Mouse (Mus musculus) MEL (cell line): ENCODE data around the gene Zkscan3. TPM values are rescaled to one million over a fixed set of nuclear protein-coding genes. Genes with fewer than 3 reads are reported as not detected.

Experiments used
- DNase-seq: peaks from one replicate; pipeline ENCODE4 v3.0.0; 2011; ENCODE audit warnings: low read depth, low spot score
- H3K27ac ChIP-seq: 2 replicates; pipeline ENCODE4 v1.5.1; 2012; ENCODE audit warnings: low read depth, mild to moderate bottlenecking, control low read depth, low read length, moderate library complexity; ENCODE audit not compliant: control insufficient read depth
- H3K27me3 ChIP-seq, 2 experiments: fragments of 150-350 bp in 1 of 2; sonication (generic) in 1 of 2; 2 replicates each; pipeline ENCODE4 v1.6.1; 2012; ENCODE audit warnings: low read length in 2 of 2, mild to moderate bottlenecking in 2 of 2, improper control_type of control experiment in 1 of 2, moderate library complexity in 1 of 2; ENCODE audit not compliant: insufficient read depth in 2 of 2, control insufficient read depth in 1 of 2
- H3K36me3 ChIP-seq, 2 experiments: 2 replicates each; pipeline ENCODE4 v1.6.1; 2012 to 2014; ENCODE audit warnings: low read length in 2 of 2, improper control_type of control experiment in 1 of 2, inconsistent platforms in 1 of 2, mild to moderate bottlenecking in 1 of 2; ENCODE audit not compliant: insufficient read depth in 2 of 2, control insufficient read depth in 1 of 2
- H3K4me1 ChIP-seq, 2 experiments: fragments of 150-350 bp in 1 of 2; sonication (generic) in 1 of 2; 2 replicates each; pipeline ENCODE4 v1.6.1; 2012; ENCODE audit warnings: low read length in 2 of 2, improper control_type of control experiment in 1 of 2, mild to moderate bottlenecking in 1 of 2; ENCODE audit not compliant: insufficient read depth in 2 of 2, control insufficient read depth in 1 of 2
- H3K4me3 ChIP-seq, 2 experiments: fragments of 150-350 bp in 1 of 2; sonication (generic) in 1 of 2; 2 replicates each; pipeline ENCODE4 v1.5.1; 2012; ENCODE audit warnings: low read depth in 2 of 2, low read length in 2 of 2, mild to moderate bottlenecking in 2 of 2, moderate library complexity in 2 of 2, control low read depth in 1 of 2, improper control_type of control experiment in 1 of 2; ENCODE audit not compliant: control insufficient read depth in 1 of 2, insufficient read depth in 1 of 2
- H3K79me2 ChIP-seq: 2 replicates; pipeline ENCODE4 v1.6.1; 2012; ENCODE audit warnings: mild to moderate bottlenecking, low read length, moderate library complexity; ENCODE audit not compliant: control insufficient read depth, poor library complexity, insufficient read depth
- H3K9ac ChIP-seq: 2 replicates; pipeline ENCODE4 v1.6.1; 2012; ENCODE audit warnings: low read depth, mild to moderate bottlenecking, control low read depth, low read length, moderate library complexity; ENCODE audit not compliant: control insufficient read depth, poor library complexity, severe bottlenecking
- H3K9me3 ChIP-seq: fragments of 150-350 bp; sonication (generic); replicated peaks from 2 replicates; pipeline ENCODE4 v1.6.1; 2012; ENCODE audit warnings: mild to moderate bottlenecking, low read length, improper control_type of control experiment, moderate library complexity; ENCODE audit not compliant: insufficient read depth
- BHLHE40 ChIP-seq: IDR thresholded peaks from 2 replicates; pipeline ENCODE4 v1.6.1; 2012; ENCODE audit warnings: low read depth, mild to moderate bottlenecking, inconsistent platforms, low read length, improper control_type of control experiment, borderline replicate concordance
- CHD1 ChIP-seq: IDR thresholded peaks from 2 replicates; pipeline ENCODE4 v1.6.1; 2012; ENCODE audit warnings: low read depth, mild to moderate bottlenecking, inconsistent platforms, low read length, improper control_type of control experiment
- CHD2 ChIP-seq: IDR thresholded peaks from 2 replicates; pipeline ENCODE4 v1.6.1; 2011; ENCODE audit warnings: low read length, improper control_type of control experiment
- CTCF ChIP-seq, 3 experiments: IDR thresholded peaks in 2 of 3; conservative IDR thresholded peaks in 1 of 3; 2 replicates each; pipeline ENCODE4 v1.5.1; 2011 to 2012; ENCODE audit warnings: low read length in 3 of 3, low read depth in 2 of 3, mild to moderate bottlenecking in 2 of 3, improper control_type of control experiment in 1 of 3, inconsistent platforms in 1 of 3, mixed read lengths in 1 of 3, moderate library complexity in 1 of 3; ENCODE audit not compliant: control insufficient read depth in 1 of 3, insufficient read depth in 1 of 3, poor library complexity in 1 of 3, severe bottlenecking in 1 of 3
- E2F4 ChIP-seq: IDR thresholded peaks from 2 replicates; pipeline ENCODE4 v1.6.1; 2011; ENCODE audit warnings: low read depth, low read length, improper control_type of control experiment, borderline replicate concordance
- ELF1 ChIP-seq: IDR thresholded peaks from 2 replicates; pipeline ENCODE4 v1.6.1; 2014; ENCODE audit warnings: low read depth, mild to moderate bottlenecking, inconsistent platforms, low read length, improper control_type of control experiment, moderate library complexity
- EP300 ChIP-seq, 2 experiments: IDR thresholded peaks; 2 replicates each; pipeline ENCODE4 v1.6.1; 2011; ENCODE audit warnings: improper control_type of control experiment in 2 of 2, low read length in 2 of 2, low read depth in 1 of 2, mild to moderate bottlenecking in 1 of 2
- GATA1 ChIP-seq: IDR thresholded peaks from 2 replicates; pipeline ENCODE4 v1.6.1; 2011; ENCODE audit warnings: low read depth, low read length, improper control_type of control experiment
- HCFC1 ChIP-seq: IDR thresholded peaks from 2 replicates; pipeline ENCODE4 v1.6.1; 2012; ENCODE audit warnings: low read depth, mild to moderate bottlenecking, inconsistent platforms, low read length, improper control_type of control experiment, moderate library complexity
- JUND ChIP-seq: IDR thresholded peaks from 2 replicates; pipeline ENCODE4 v1.6.1; 2011; ENCODE audit warnings: low read depth, mild to moderate bottlenecking, improper control_type of control experiment, low read length
- KAT2A ChIP-seq: conservative IDR thresholded peaks from 2 replicates; pipeline ENCODE4 v1.6.1; 2012; ENCODE audit warnings: low read depth, low read length, improper control_type of control experiment, inconsistent platforms
- MAFK ChIP-seq: IDR thresholded peaks from 2 replicates; pipeline ENCODE4 v1.6.1; 2011; ENCODE audit warnings: low read depth, mild to moderate bottlenecking, low read length, improper control_type of control experiment, borderline replicate concordance
- MAX ChIP-seq: IDR thresholded peaks from 2 replicates; pipeline ENCODE4 v1.6.1; 2011; ENCODE audit warnings: low read length, improper control_type of control experiment
- MAZ ChIP-seq: IDR thresholded peaks from 2 replicates; pipeline ENCODE4 v1.6.1; 2012; ENCODE audit warnings: low read depth, mild to moderate bottlenecking, inconsistent platforms, low read length, improper control_type of control experiment
- MEF2A ChIP-seq: IDR thresholded peaks from 2 replicates; pipeline ENCODE4 v1.6.1; 2014; ENCODE audit warnings: low read depth, mild to moderate bottlenecking, inconsistent platforms, low read length, improper control_type of control experiment; ENCODE audit not compliant: poor library complexity, insufficient replicate concordance, severe bottlenecking; ENCODE audit errors: extremely low read depth
- MXI1 ChIP-seq: IDR thresholded peaks from 2 replicates; pipeline ENCODE4 v1.6.1; 2011; ENCODE audit warnings: mild to moderate bottlenecking, low read depth, low read length, improper control_type of control experiment
- MYB ChIP-seq: IDR thresholded peaks from 2 replicates; pipeline ENCODE4 v1.6.1; 2011; ENCODE audit warnings: mild to moderate bottlenecking, low read depth, low read length, improper control_type of control experiment
- MYC ChIP-seq: IDR thresholded peaks from 2 replicates; pipeline ENCODE4 v1.6.1; 2011; ENCODE audit warnings: low read depth, mild to moderate bottlenecking, low read length, improper control_type of control experiment, moderate library complexity
- NELFE ChIP-seq: IDR thresholded peaks from 2 replicates; pipeline ENCODE4 v1.6.1; 2011; ENCODE audit warnings: low read depth, low read length, improper control_type of control experiment
- NRF1 ChIP-seq: IDR thresholded peaks from 2 replicates; pipeline ENCODE4 v1.6.1; 2014; ENCODE audit warnings: low read depth, mild to moderate bottlenecking, inconsistent platforms, low read length, improper control_type of control experiment, moderate library complexity; ENCODE audit not compliant: poor library complexity, insufficient read depth, severe bottlenecking
- POLR2A ChIP-seq, 2 experiments: IDR thresholded peaks; 2 replicates each; pipeline ENCODE4 v1.6.1; 2011 to 2012; ENCODE audit warnings: low read length in 2 of 2, mild to moderate bottlenecking in 2 of 2, control low read depth in 1 of 2, improper control_type of control experiment in 1 of 2, low read depth in 1 of 2, moderate library complexity in 1 of 2; ENCODE audit not compliant: control insufficient read depth in 1 of 2, insufficient read depth in 1 of 2, poor library complexity in 1 of 2
- POLR2AphosphoS2 ChIP-seq: IDR thresholded peaks from 2 replicates; pipeline ENCODE4 v1.6.1; 2011; ENCODE audit warnings: low read length, improper control_type of control experiment
- RAD21 ChIP-seq: IDR thresholded peaks from 2 replicates; pipeline ENCODE4 v1.6.1; 2011; ENCODE audit warnings: mild to moderate bottlenecking, low read depth, low read length, improper control_type of control experiment
- RCOR1 ChIP-seq: IDR thresholded peaks from 2 replicates; pipeline ENCODE4 v1.6.1; 2012; ENCODE audit warnings: low read depth, mild to moderate bottlenecking, inconsistent platforms, low read length, improper control_type of control experiment
- SIN3A ChIP-seq: IDR thresholded peaks from 2 replicates; pipeline ENCODE4 v1.6.1; 2012; ENCODE audit warnings: low read length, improper control_type of control experiment, inconsistent platforms
- SMC3 ChIP-seq: IDR thresholded peaks from 2 replicates; pipeline ENCODE4 v1.6.1; 2011; ENCODE audit warnings: low read depth, low read length, improper control_type of control experiment
- TAL1 ChIP-seq: IDR thresholded peaks from 2 replicates; pipeline ENCODE4 v1.6.1; 2012; ENCODE audit warnings: mild to moderate bottlenecking, inconsistent platforms, low read length, moderate library complexity, mixed read lengths
- TBP ChIP-seq: IDR thresholded peaks from 2 replicates; pipeline ENCODE4 v1.8.0; 2011; ENCODE audit warnings: low read depth, low read length, improper control_type of control experiment
- TCF12 ChIP-seq: IDR thresholded peaks from 2 replicates; pipeline ENCODE4 v1.6.1; 2014; ENCODE audit warnings: low read depth, mild to moderate bottlenecking, inconsistent platforms, low read length, improper control_type of control experiment, moderate library complexity
- UBTF ChIP-seq: IDR thresholded peaks from 2 replicates; pipeline ENCODE4 v1.6.1; 2012; ENCODE audit warnings: low read depth, mild to moderate bottlenecking, inconsistent platforms, low read length, improper control_type of control experiment, moderate library complexity, borderline replicate concordance; ENCODE audit not compliant: insufficient read depth
- USF1 ChIP-seq: IDR thresholded peaks from 2 replicates; pipeline ENCODE4 v1.6.1; 2014; ENCODE audit warnings: low read depth, mild to moderate bottlenecking, inconsistent platforms, low read length, improper control_type of control experiment, moderate library complexity
- USF2 ChIP-seq, 2 experiments: IDR thresholded peaks; 2 replicates each; pipeline ENCODE4 v1.6.1; 2011 to 2012; ENCODE audit warnings: improper control_type of control experiment in 2 of 2, low read length in 2 of 2, borderline replicate concordance in 1 of 2, inconsistent platforms in 1 of 2, low read depth in 1 of 2, mild to moderate bottlenecking in 1 of 2; ENCODE audit not compliant: insufficient read depth in 1 of 2
- ZC3H11A ChIP-seq: IDR thresholded peaks from 2 replicates; pipeline ENCODE4 v1.6.1; 2012; ENCODE audit warnings: low read depth, mild to moderate bottlenecking, inconsistent platforms, low read length, improper control_type of control experiment
- ZKSCAN1 ChIP-seq: IDR thresholded peaks from 2 replicates; pipeline ENCODE4 v1.6.1; 2012; ENCODE audit warnings: low read depth, mild to moderate bottlenecking, inconsistent platforms, low read length, improper control_type of control experiment, moderate library complexity
- ZMIZ1 ChIP-seq: IDR thresholded peaks from 2 replicates; pipeline ENCODE4 v1.6.1; 2012; ENCODE audit warnings: low read depth, mild to moderate bottlenecking, inconsistent platforms, low read length, improper control_type of control experiment, moderate library complexity
- ZNF384 ChIP-seq: IDR thresholded peaks from 2 replicates; pipeline ENCODE4 v1.6.1; 2012; ENCODE audit warnings: low read depth, mild to moderate bottlenecking, inconsistent platforms, low read length, improper control_type of control experiment
- polyA plus RNA-seq, 2 experiments: library from polyadenylated mRNA; stranded (reverse) in 1 of 2; unstranded in 1 of 2; fragments of >175 nt in 1 of 2; fragments of >200 nt in 1 of 2; gene quantifications; 2 replicates each; pipeline versions ENCODE4 v1.2.1 to v1.2.4; 2012; ENCODE audit warnings: low replicate concordance in 2 of 2, low read depth in 1 of 2; ENCODE audit not compliant: insufficient read length in 2 of 2, insufficient read depth in 1 of 2, missing spikeins in 1 of 2
- total RNA-seq: library from RNA; depleted of rRNA; stranded (reverse); fragments of 300-350 nt; gene quantifications from 2 replicates; pipeline ENCODE4 v1.2.3, GENCODE M21; 2012; rRNA removed

The Zkscan3 gene
- 16.9 and 17.8 TPM in 2 replicates for total RNA-seq
- polyA plus RNA-seq = 10 to 100 TPM in 1 of 2 experiments, not detected in 1; 17.1 TPM

GRCm38 (mm10) chr13:21402287-21402846 is at the start of gene Zkscan3:
Gene Zkscan3, minus strand, starts transcription at chr13:21402755.
- Histone ChIP-seq H3K9me3 (no peaks in the 10 kb centered on the region), H3K27ac (peak within 1 kb of the TSS; percentile 32; the same call in 1 of the 2 replicates), H3K27me3 (no peaks in the 10 kb centered on the region; a peak in 1 of 4 replicates), H3K79me2 (peaks cover 12% of the 10 kb centered on the region), H3K36me3 (peaks cover 0 to 10% of the 10 kb centered on the region in 2 experiments; a peak in 2 of 4 replicates), H3K4me1 (peaks cover 0 to 6% of the 10 kb centered on the region in 2 experiments; a peak in 3 of 4 replicates), H3K4me3 (peak within 1 kb of the TSS; percentile 67 to 83), H3K9ac (peak within 1 kb of the TSS; percentile 87)
- DNase-seq = peak; percentile 90
- TF ChIP-seq CHD1 (no peak), MAFK (no peak), HCFC1 (peak; percentile 88), GATA1 (no peak), MEF2A (no peak), ELF1 (peak; percentile 89), TCF12 (peak; percentile 48; the same call in 1 of the 2 replicates), ZNF384 (0 out of 2 replicates have a peak, but pooled peaks have one; percentile 15), TBP (peak; percentile 72), MYB (no peak), USF1 (no peak), CHD2 (no peak), KAT2A (peak; percentile 54), POLR2AphosphoS2 (peak; percentile 59; the same call in 1 of the 2 replicates), MAX (no peak), JUND (no peak), ZKSCAN1 (no peak), NELFE (peak; percentile 81), MXI1 (peak; percentile 73; the same call in 1 of the 2 replicates), USF2 (IDR thresholded peaks at IDR 0.05; ENCODE audit: borderline replicate concordance in 1 of 2, insufficient read depth in 1 of 2, low read depth in 1 of 2, low read length in 2 of 2) (no peak), BHLHE40 (no peak), CTCF (IDR thresholded peaks at IDR 0.05 in 2 of 3, conservative IDR thresholded peaks at IDR 0.05 in 1 of 3; ENCODE audit: control insufficient read depth in 1 of 3, insufficient read depth in 1 of 3, low read depth in 2 of 3, low read length in 3 of 3, poor library complexity in 1 of 3, severe bottlenecking in 1 of 3) (no peak), UBTF (no peak), RAD21 (no peak), NRF1 (no peak), MAZ (peak; percentile 85), RCOR1 (no peak), MYC (no peak), ZMIZ1 (no peak), SMC3 (no peak), POLR2A (IDR thresholded peaks at IDR 0.05; ENCODE audit: control insufficient read depth in 1 of 2, insufficient read depth in 1 of 2, low read depth in 1 of 2, low read length in 2 of 2, poor library complexity in 1 of 2) (peak; percentile 71 to 85; a peak in 3 of 4 replicates), ZC3H11A (no peak), E2F4 (no peak), SIN3A (peak; percentile 79), TAL1 (no peak), EP300 (IDR thresholded peaks at IDR 0.05; ENCODE audit: low read depth in 1 of 2, low read length in 2 of 2) (peak in 1 of 2 experiments; percentile 31; a peak in 1 of 4 replicates)
